Mouse (Mus musculus) kidney, postnatal 0 days (tissue): ENCODE results near the gene Grin2c. TPM values are rescaled to one million over a fixed set of nuclear protein-coding genes. Genes with fewer than 3 reads are reported as not detected.

ENCODE experiments used
- ATAC-seq: fragments of 200-750 bp; cut with Nextera tagmentation; replicated peaks from 2 replicates; pipeline ENCODE4 v1.8.0; 2017; ENCODE audit warnings: low read depth, moderate number of reproducible peaks, moderate TSS enrichment, moderate library complexity; ENCODE audit not compliant: low FRiP score
- DNase-seq: peaks from one replicate; pipeline ENCODE4 v3.0.0-alpha.2; 2016; ENCODE audit warnings: low spot score
- H3K27ac ChIP-seq: fragments of 300-500 bp; sonication (generic); 2 replicates; pipeline ENCODE4 v1.5.1; 2014; ENCODE audit warnings: mild to moderate bottlenecking
- H3K27me3 ChIP-seq: fragments of 300-500 bp; sonication (generic); 2 replicates; pipeline ENCODE4 v1.6.1; 2014; ENCODE audit warnings: low read length, mixed read lengths; ENCODE audit not compliant: insufficient read depth
- H3K36me3 ChIP-seq: fragments of 300-500 bp; sonication (generic); 2 replicates; pipeline ENCODE4 v1.6.1; 2014; ENCODE audit warnings: low read length, mixed read lengths; ENCODE audit not compliant: insufficient read depth
- H3K4me1 ChIP-seq: fragments of 300-500 bp; sonication (generic); replicated peaks from 2 replicates; pipeline ENCODE4 v1.6.1; 2014; ENCODE audit warnings: antibody characterized with exemption, low read length, mixed read lengths; ENCODE audit not compliant: insufficient read depth
- H3K4me2 ChIP-seq: fragments of 300-500 bp; sonication (generic); 2 replicates; pipeline ENCODE4 v1.6.1; 2014; ENCODE audit warnings: mild to moderate bottlenecking, low read length, moderate library complexity, mixed read lengths
- H3K4me3 ChIP-seq: fragments of 300-500 bp; sonication (generic); replicated peaks from 2 replicates; pipeline ENCODE4 v1.5.1; 2014; ENCODE audit warnings: low read depth, low read length
- H3K9ac ChIP-seq: fragments of 300-500 bp; sonication (generic); 2 replicates; pipeline ENCODE4 v1.6.1; 2014; ENCODE audit warnings: low read depth, low read length
- H3K9me3 ChIP-seq: fragments of 300-500 bp; sonication (generic); replicated peaks from 2 replicates; pipeline ENCODE4 v1.6.1; 2016; ENCODE audit warnings: low read length, inconsistent platforms, mixed read lengths
- CTCF ChIP-seq: IDR thresholded peaks from 2 replicates; pipeline ENCODE4 v1.5.1; 2016; ENCODE audit warnings: antibody characterized with exemption, low read depth, mild to moderate bottlenecking, moderate library complexity
- WGBS: fragments of 180-500 bp; shearing (Covaris S2); extraction: QIAGEN DNeasy Blood & Tissue Kit; methylation state at CpG from one replicate; pipeline ENCODE4 v1.1.7; 2014; 5-methylcytosine and 5-hydroxymethylcytosine counted together
- polyA plus RNA-seq: library from polyadenylated mRNA; unstranded; fragments of >200 nt; fragmentation: Nextera tagmentation; extraction: Ambion mirVana; gene quantifications from 2 replicates; pipeline ENCODE4 v1.2.1, GENCODE M21; 2015

Gene Grin2c
- polyA plus RNA-seq, 1 experiment from 2014 or later, result not detected

GRCm38 (mm10) chr11:115242746-115243145, 24.3 kb downstream of the Grin2c start:
- DNase-seq (no peak), ATAC-seq (no peak)
- WGBS, result 80% methylated on average over 3 of the region's 3 CpGs
- H3K4me3 ChIP-seq, result no peak overlapping the region
- no peak for TF ChIP-seq CTCF
- H3K4me2 ChIP-seq, result no peak overlapping the region
- H3K27me3 ChIP-seq, result peaks cover 4% of the 10 kb centered on the region; the same call in 1 of the 2 replicates
- 0 out of 2 replicates have a peak, but pooled peaks cover 10% of the 10 kb centered on the region for H3K36me3 ChIP-seq
- no peak overlapping the region for H3K9ac ChIP-seq
- H3K9me3 ChIP-seq, result no peaks in the 10 kb centered on the region
- H3K27ac ChIP-seq, result no peak overlapping the region
- no peaks in the 10 kb centered on the region for H3K4me1 ChIP-seq

- no peak overlapping the region for H3K9ac ChIP-seq
- no peak for TF ChIP-seq CTCF
- H3K4me1 ChIP-seq, result no peaks in the 10 kb centered on the region
- no peak overlapping the region for H3K4me3 ChIP-seq
- H3K27ac ChIP-seq, result no peak overlapping the region
- 50% methylated on average over 11 of the region's 11 CpGs for WGBS
- no peak overlapping the region for H3K4me2 ChIP-seq
- DNase-seq (peak; percentile 19), ATAC-seq (no peak)
- H3K36me3 ChIP-seq, result 0 out of 2 replicates have a peak, but pooled peaks cover 10% of the 10 kb centered on the region
- H3K27me3 ChIP-seq, result no peaks in the 10 kb centered on the region
- H3K9me3 ChIP-seq, result no peaks in the 10 kb centered on the region
Observed at GRCm38 (mm10) chr11:115241402-115241801, 25.6 kb downstream of the Grin2c start.

DNA sequence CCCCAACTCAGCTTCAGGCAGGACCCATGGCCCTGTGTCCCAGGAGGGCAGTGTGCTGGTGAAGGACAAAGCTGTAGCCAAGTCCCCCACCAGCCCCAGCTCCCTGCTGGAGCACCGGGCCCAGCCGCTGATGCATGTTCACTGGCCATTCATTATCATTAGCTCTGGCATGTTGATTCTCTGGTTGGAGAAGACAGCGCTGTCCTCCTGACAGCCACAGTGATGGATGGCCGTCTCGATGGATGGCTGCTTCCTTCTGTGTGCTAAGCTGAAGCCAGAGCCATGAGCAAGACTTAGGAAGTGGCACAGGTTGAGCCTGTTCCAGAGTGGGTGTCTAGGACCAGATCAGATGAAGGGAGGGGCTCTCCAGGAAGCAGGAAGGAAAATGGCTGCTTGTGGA, 30.5 kb downstream of the Grin2c start:
- Histone ChIP-seq H3K4me1 (no peaks in the 10 kb centered on the region), H3K4me2 (no peak overlapping the region), H3K27ac (no peak overlapping the region), H3K9me3 (no peaks in the 10 kb centered on the region), H3K27me3 (no peaks in the 10 kb centered on the region), H3K36me3 (no peaks in the 10 kb centered on the region), H3K9ac (no peak overlapping the region), H3K4me3 (no peak overlapping the region)
- DNase-seq (peak; percentile 62), ATAC-seq (no peak)
- 18% methylated on average over 5 of the region's 5 CpGs for WGBS
- TF ChIP-seq CTCF, result no peak

GRCm38 (mm10) chr11:115234320-115235044, 32.6 kb downstream of the Grin2c start:
- WGBS, result 58% methylated on average over 15 of the region's 15 CpGs

GRCm38 (mm10) chr11:115233526-115234290, 33.3 kb downstream of the Grin2c start:
- no peaks in the 10 kb centered on the region for H3K4me1 ChIP-seq

More at GRCm38 (mm10) chr11:115234320-115235044, 32.6 kb downstream of the Grin2c start:
- Histone ChIP-seq H3K36me3 (no peaks in the 10 kb centered on the region), H3K27ac (no peak overlapping the region), H3K27me3 (0 out of 2 replicates have a peak, but pooled peaks cover 3% of the 10 kb centered on the region), H3K4me1 (no peaks in the 10 kb centered on the region), H3K9ac (no peak overlapping the region), H3K4me3 (no peak overlapping the region), H3K4me2 (no peak overlapping the region), H3K9me3 (no peaks in the 10 kb centered on the region)
- DNase-seq, result peak; percentile 19
- no peak for TF ChIP-seq CTCF
- ATAC-seq, result no peak

DNA sequence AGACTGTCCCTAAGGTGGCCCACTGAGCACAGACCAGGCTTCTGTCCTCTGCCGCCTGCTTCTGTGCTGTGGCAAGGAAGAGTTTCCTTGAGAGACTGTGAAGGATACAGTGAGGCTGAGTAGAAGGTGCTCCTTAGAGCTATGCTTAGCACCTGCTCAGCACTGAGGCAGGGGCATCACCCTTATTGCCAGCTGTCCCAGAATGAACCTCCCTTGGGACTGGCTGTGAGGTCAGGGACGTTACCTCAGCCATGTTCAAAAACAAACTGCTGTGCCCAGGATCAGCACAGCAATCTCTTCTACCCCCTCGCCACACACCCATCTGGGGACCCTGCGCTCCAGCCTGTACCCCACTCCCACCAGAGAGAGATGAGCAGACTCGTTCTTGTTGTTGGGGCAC, 34.2 kb downstream of the Grin2c start:
- Histone ChIP-seq H3K4me3 (no peak overlapping the region), H3K9ac (no peak overlapping the region), H3K27me3 (0 out of 2 replicates have a peak, but pooled peaks cover 3% of the 10 kb centered on the region), H3K36me3 (no peaks in the 10 kb centered on the region), H3K4me2 (no peak overlapping the region), H3K4me1 (no peaks in the 10 kb centered on the region), H3K9me3 (no peaks in the 10 kb centered on the region), H3K27ac (no peak overlapping the region)
- DNase-seq (no peak), ATAC-seq (no peak)
- 88% methylated on average over 5 of the region's 5 CpGs for WGBS
- no peak for TF ChIP-seq CTCF

More at GRCm38 (mm10) chr11:115233526-115234290, 33.3 kb downstream of the Grin2c start:
- Histone ChIP-seq H3K4me2 (no peak overlapping the region), H3K36me3 (no peaks in the 10 kb centered on the region), H3K27ac (no peak overlapping the region), H3K9me3 (no peaks in the 10 kb centered on the region), H3K27me3 (0 out of 2 replicates have a peak, but pooled peaks cover 3% of the 10 kb centered on the region), H3K9ac (no peak overlapping the region), H3K4me3 (no peak overlapping the region)
- WGBS, result 69% methylated on average over 20 of the region's 20 CpGs
- ATAC-seq (no peak), DNase-seq (no peak)
- peak; percentile 46; the same call in 1 of the 2 replicates for TF ChIP-seq CTCF
